Mouse (Mus musculus) G1E (cell line): ENCODE measurements around the gene Pitpnc1. TPM values are rescaled to one million over a fixed set of nuclear protein-coding genes. Genes with fewer than 3 reads are reported as not detected.
A peak's percentile ranks its signal among the peaks of the same experiment; 100 is the strongest.
"Not testable (repeated sequence)": the region's sequence is repeated elsewhere in the genome, so short reads cannot be mapped to it uniquely, and the experiment has no call there.

ENCODE experiments used
- ATAC-seq: 2 replicates; pipeline ENCODE4 v1.8.0; 2016; ENCODE audit warnings: mild to moderate bottlenecking; ENCODE audit not compliant: insufficient number of reproducible peaks, poor library complexity, low FRiP score, severe bottlenecking; ENCODE audit errors: extremely low read depth
- DNase-seq: peaks from one replicate; pipeline ENCODE4 v3.0.0; 2012; ENCODE audit warnings: low spot score
- H3K27me3 ChIP-seq: 2 replicates; pipeline ENCODE4 v1.6.1; 2012; ENCODE audit warnings: mild to moderate bottlenecking, low read length, inconsistent platforms; ENCODE audit not compliant: insufficient read depth
- H3K36me3 ChIP-seq: replicated peaks from 2 replicates; pipeline ENCODE3; 2012; ENCODE audit warnings: mild to moderate bottlenecking, inconsistent platforms
- H3K4me1 ChIP-seq: 2 replicates; pipeline ENCODE4 v1.6.1; 2012; ENCODE audit warnings: low read depth, low read length, inconsistent platforms, mixed read lengths; ENCODE audit not compliant: insufficient read depth
- H3K4me3 ChIP-seq: 2 replicates; pipeline ENCODE4 v1.5.1; 2012; ENCODE audit warnings: low read depth, mild to moderate bottlenecking, inconsistent platforms, low read length, moderate library complexity, mixed read lengths
- H3K9me3 ChIP-seq: replicated peaks from 2 replicates; pipeline ENCODE4 v1.6.1; 2012; ENCODE audit warnings: inconsistent platforms
- CTCF ChIP-seq: IDR thresholded peaks from 2 replicates; pipeline ENCODE4 v1.5.1; 2012; ENCODE audit warnings: low read depth, low read length, inconsistent platforms, mixed read lengths
- GATA1 ChIP-seq: IDR thresholded peaks from 2 replicates; pipeline ENCODE4 v1.6.1; 2012; ENCODE audit warnings: borderline replicate concordance, low read length, inconsistent platforms, mixed read lengths
- GATA2 ChIP-seq: IDR thresholded peaks from 2 replicates; pipeline ENCODE4 v1.6.1; 2012; ENCODE audit warnings: low read depth, low read length, inconsistent platforms, borderline replicate concordance
- POLR2AphosphoS5 ChIP-seq: IDR thresholded peaks from 2 replicates; pipeline ENCODE4 v1.6.1; 2012; ENCODE audit warnings: low read depth, low read length, inconsistent platforms; ENCODE audit not compliant: insufficient replicate concordance
- TAL1 ChIP-seq: conservative IDR thresholded peaks from 2 replicates; pipeline ENCODE4 v1.6.1; 2012; ENCODE audit warnings: low read depth, low read length, inconsistent platforms, mixed read lengths
- polyA plus RNA-seq: library from polyadenylated mRNA; stranded (reverse); fragments of >175 nt; gene quantifications from 2 replicates; pipeline ENCODE4 v1.2.3, GENCODE M21; 2012
- total RNA-seq, 2 experiments: library from RNA; stranded (forward) in 1 of 2; stranded (reverse) in 1 of 2; fragments of 200-1000 nt in 1 of 2; fragments of >200 nt in 1 of 2; fragmentation: Nextera tagmentation in 1 of 2; gene quantifications; 2 replicates each; pipeline ENCODE4 v1.2.3; 2014 to 2017

Gene Pitpnc1
- total and polyA plus RNA-seq, 3 experiments: 9.9 to 53.5 (median 31.5) TPM

- TF ChIP-seq CTCF: no peak
- TF ChIP-seq GATA1: no peak
- TF ChIP-seq TAL1: no peak
- no peak for TF ChIP-seq POLR2AphosphoS5
- no peak for TF ChIP-seq GATA2
- no peak for DNase-seq
- H3K27me3 ChIP-seq: peaks cover 26% of the 10 kb centered on the region
- ATAC-seq: no peak
- H3K36me3 ChIP-seq: no peaks in the 10 kb centered on the region
- no peak overlapping the region for H3K4me3 ChIP-seq
- no peaks in the 10 kb centered on the region for H3K9me3 ChIP-seq
- H3K4me1 ChIP-seq: peaks cover 13% of the 10 kb centered on the region
These were observed 39.3 kb upstream of the Pitpnc1 start for GRCm38 (mm10) chr11:107509631-107510338.

- DNase-seq (no peak), ATAC-seq (no peak)
- H3K9me3 ChIP-seq: no peaks in the 10 kb centered on the region
- H3K36me3 ChIP-seq: peaks cover 16% of the 10 kb centered on the region
- TF ChIP-seq CTCF (peak; percentile 32; the same call in 1 of the 2 replicates), TAL1 (no peak)
- peaks cover 10% of the 10 kb centered on the region for H3K4me1 ChIP-seq
- peaks cover 18% of the 10 kb centered on the region for H3K27me3 ChIP-seq
- no peak overlapping the region for H3K4me3 ChIP-seq
These were observed 35.8 kb upstream of the Pitpnc1 start for GRCm38 (mm10) chr11:107506260-107506659.

- peaks cover 30% of the 10 kb centered on the region for H3K36me3 ChIP-seq
- not testable (repeated sequence) for H3K4me3 ChIP-seq, H3K4me1 ChIP-seq, DNase-seq, ATAC-seq, H3K9me3 ChIP-seq, H3K27me3 ChIP-seq
These were observed 33.9 kb upstream of the Pitpnc1 start for GRCm38 (mm10) chr11:107504364-107504763.

- Histone ChIP-seq H3K4me3 (no peak overlapping the region), H3K36me3 (peaks cover 42% of the 10 kb centered on the region), H3K4me1 (no peaks in the 10 kb centered on the region), H3K27me3 (no peaks in the 10 kb centered on the region), H3K9me3 (no peaks in the 10 kb centered on the region)
- DNase-seq (no peak), ATAC-seq (no peak)
- no peak for TF ChIP-seq CTCF
These were observed 32.3 kb upstream of the Pitpnc1 start for GRCm38 (mm10) chr11:107502801-107503200.

- no peaks in the 10 kb centered on the region for H3K9me3 ChIP-seq
- ATAC-seq (no peak), DNase-seq (no peak)
- no peak for TF ChIP-seq GATA1
- TF ChIP-seq TAL1: no peak
- TF ChIP-seq CTCF: no peak
- no peak for TF ChIP-seq GATA2
- TF ChIP-seq POLR2AphosphoS5: no peak
- H3K4me3 ChIP-seq: no peak overlapping the region
- peaks cover 33% of the 10 kb centered on the region for H3K4me1 ChIP-seq
- H3K27me3 ChIP-seq: no peaks in the 10 kb centered on the region
- H3K36me3 ChIP-seq: peaks cover 72% of the 10 kb centered on the region
These were observed 13.8 kb upstream of the Pitpnc1 start for GRCm38 (mm10) chr11:107484341-107484740.

GRCm38 (mm10) chr11:107479862-107480203 is 9.3 kb upstream of the Pitpnc1 start:
- Histone ChIP-seq H3K9me3 (no peaks in the 10 kb centered on the region), H3K4me1 (peaks cover 33% of the 10 kb centered on the region), H3K27me3 (no peaks in the 10 kb centered on the region), H3K36me3 (peaks cover 31% of the 10 kb centered on the region), H3K4me3 (peak overlapping the region; percentile 99)
- TF ChIP-seq GATA2: no peak
- TF ChIP-seq GATA1: no peak
- no peak for TF ChIP-seq CTCF
- no peak for TF ChIP-seq POLR2AphosphoS5
- TF ChIP-seq TAL1: no peak
- no peak for ATAC-seq
- DNase-seq: no peak
